In genomic region chr5:3462897-3463757, GRCm38 (mm10) we compare ENCODE assay signal across 13 mouse cellular contexts.
A peak's percentile ranks its signal among the peaks of the same experiment; 100 is the strongest.
DNase-seq lines count a peak whose midpoint lies in the region; ATAC-seq and TF ChIP-seq lines count a peak whose summit lies in the region.
"Had no signal": no experiment of that assay in that cellular context is flagged by ENCODE, and none has a peak within 500 bp of the region (broad histone marks: within the 10 kb centered on the region; RNA-seq: fewer than 3 reads in every experiment).

No protein-coding gene starts in this region.

- ATAC-seq in lung, embryonic 16.5 days (ENCODE audit: low read depth) = peak; percentile 24; the same call in 1 of the 2 replicates
- 0 out of 2 replicates have a peak, but pooled peaks have one; percentile 66 for ATAC-seq in kidney, embryonic 16.5 days (ENCODE audit: low FRiP score, low TSS enrichment)
- no peak for ATAC-seq in cerebellum, adult (ENCODE audit: insufficient number of reproducible peaks, low FRiP score, low TSS enrichment)
- no peak for ATAC-seq in forebrain, embryonic 16.5 days
- no peak for ATAC-seq in midbrain, embryonic 15.5 days (replicated peaks)
- ATAC-seq: Patski had no signal

- H3K9me3 ChIP-seq in lung, embryonic 16.5 days (ENCODE audit: control insufficient read depth, low read length) = no peaks in the 10 kb centered on the region
- H3K9me3 ChIP-seq in embryonic facial prominence, embryonic 10.5 days = no peaks in the 10 kb centered on the region
- no peaks in the 10 kb centered on the region for H3K9me3 ChIP-seq in kidney, embryonic 16.5 days (ENCODE audit: low read length)
- no peaks in the 10 kb centered on the region for H3K9me3 ChIP-seq in megakaryocyte, embryonic 14.5 days
- H3K9me3 ChIP-seq in forebrain, embryonic 16.5 days (ENCODE audit: control insufficient read depth, low read length) = no peaks in the 10 kb centered on the region
- no peaks in the 10 kb centered on the region for H3K9me3 ChIP-seq in midbrain, embryonic 15.5 days
- H3K9me3 ChIP-seq: liver, embryonic 15.5 days had no signal

- WGBS in lung, embryonic 16.5 days = 40% methylated on average over 11 of the region's 11 CpGs
- 60% methylated on average over 11 of the region's 11 CpGs for WGBS in lung, adult 2 months
- 60% methylated on average over 11 of the region's 11 CpGs for WGBS in embryonic facial prominence, embryonic 10.5 days
- WGBS in kidney, embryonic 16.5 days = 31% methylated on average over 11 of the region's 11 CpGs
- 87% methylated on average over 11 of the region's 11 CpGs for WGBS in forebrain, embryonic 16.5 days
- 82% methylated on average over 11 of the region's 11 CpGs for WGBS in midbrain, embryonic 15.5 days

- H3K4me3 ChIP-seq in lung, embryonic 16.5 days (ENCODE audit: low read length) = no peak overlapping the region
- H3K4me3 ChIP-seq in lung, adult 2 months (replicated peaks; ENCODE audit: extremely low read depth, low read depth, low read length) = no peak overlapping the region
- H3K4me3 ChIP-seq in embryonic facial prominence, embryonic 10.5 days = no peak overlapping the region
- no peak overlapping the region for H3K4me3 ChIP-seq in kidney, embryonic 16.5 days (ENCODE audit: low read length)
- peak overlapping the region; percentile 46 for H3K4me3 ChIP-seq in megakaryocyte, embryonic 14.5 days (replicated peaks)
- no peak overlapping the region for H3K4me3 ChIP-seq in forebrain, embryonic 16.5 days (replicated peaks; ENCODE audit: low read length)
- no peak overlapping the region for H3K4me3 ChIP-seq in midbrain, embryonic 15.5 days
- H3K4me3 ChIP-seq: liver, embryonic 15.5 days; myocyte had no signal

- no peak overlapping the region for H3K27ac ChIP-seq in lung, embryonic 16.5 days (ENCODE audit: low read length)
- H3K27ac ChIP-seq in embryonic facial prominence, embryonic 10.5 days (replicated peaks) = no peak overlapping the region; the same call in 1 of the 2 replicates
- H3K27ac ChIP-seq in kidney, embryonic 16.5 days (ENCODE audit: low read length) = no peak overlapping the region
- H3K27ac ChIP-seq in forebrain, embryonic 16.5 days (ENCODE audit: low read length) = no peak overlapping the region
- no peak overlapping the region for H3K27ac ChIP-seq in midbrain, embryonic 15.5 days
- H3K27ac ChIP-seq: liver, embryonic 15.5 days had no signal

- no peak overlapping the region for H3K9ac ChIP-seq in lung, embryonic 16.5 days (ENCODE audit: low read length)
- H3K9ac ChIP-seq in kidney, embryonic 16.5 days (replicated peaks; ENCODE audit: low read length) = no peak overlapping the region
- no peak overlapping the region for H3K9ac ChIP-seq in forebrain, embryonic 16.5 days (replicated peaks; ENCODE audit: low read depth, low read length)
- H3K9ac ChIP-seq in midbrain, embryonic 15.5 days = no peak overlapping the region
- H3K9ac ChIP-seq: liver, embryonic 15.5 days had no signal

- DNase-seq in lung, adult 2 months = no peak
- DNase-seq in embryonic facial prominence, embryonic 10.5 days (ENCODE audit: low spot score) = peak; percentile 33
- DNase-seq: cerebellum, adult 18-20 months; thymus, adult 18-20 months had no signal

- no peaks in the 10 kb centered on the region for H3K36me3 ChIP-seq in lung, embryonic 16.5 days (ENCODE audit: control insufficient read depth, insufficient read depth, low read length)
- H3K36me3 ChIP-seq in embryonic facial prominence, embryonic 10.5 days (replicated peaks) = no peaks in the 10 kb centered on the region
- H3K36me3 ChIP-seq in kidney, embryonic 16.5 days (ENCODE audit: insufficient read depth, low read length) = no peaks in the 10 kb centered on the region
- H3K36me3 ChIP-seq in megakaryocyte, embryonic 14.5 days (replicated peaks; ENCODE audit: low read length) = peaks cover 49% of the 10 kb centered on the region
- H3K36me3 ChIP-seq in forebrain, embryonic 16.5 days (ENCODE audit: control insufficient read depth, insufficient read depth) = no peaks in the 10 kb centered on the region
- H3K36me3 ChIP-seq in midbrain, embryonic 15.5 days (replicated peaks) = no peaks in the 10 kb centered on the region
- H3K36me3 ChIP-seq: liver, embryonic 15.5 days had no signal

- H3K4me1 ChIP-seq in lung, embryonic 16.5 days (replicated peaks; ENCODE audit: control insufficient read depth, insufficient read depth, low read length) = peaks cover 18% of the 10 kb centered on the region
- peaks cover 9% of the 10 kb centered on the region for H3K4me1 ChIP-seq in lung, adult 2 months (ENCODE audit: control insufficient read depth, insufficient read depth, low read length)
- H3K4me1 ChIP-seq in embryonic facial prominence, embryonic 10.5 days = peaks cover 35% of the 10 kb centered on the region
- H3K4me1 ChIP-seq in kidney, embryonic 16.5 days (ENCODE audit: insufficient read depth, low read length) = peaks cover 21% of the 10 kb centered on the region
- H3K4me1 ChIP-seq in megakaryocyte, embryonic 14.5 days = peaks cover 83% of the 10 kb centered on the region
- no peaks in the 10 kb centered on the region for H3K4me1 ChIP-seq in forebrain, embryonic 16.5 days (replicated peaks; ENCODE audit: control insufficient read depth, insufficient read depth, low read length)
- no peaks in the 10 kb centered on the region for H3K4me1 ChIP-seq in midbrain, embryonic 15.5 days

- no peak overlapping the region for H3K4me2 ChIP-seq in lung, embryonic 16.5 days (ENCODE audit: low read depth, low read length)
- no peak overlapping the region for H3K4me2 ChIP-seq in kidney, embryonic 16.5 days (replicated peaks; ENCODE audit: low read depth, low read length)
- H3K4me2 ChIP-seq in forebrain, embryonic 16.5 days (ENCODE audit: low read length) = no peak overlapping the region
- no peak overlapping the region for H3K4me2 ChIP-seq in midbrain, embryonic 15.5 days
- H3K4me2 ChIP-seq: liver, embryonic 15.5 days had no signal

- no peak for TF ChIP-seq POLR2A in lung, adult 2 months (IDR thresholded peaks at IDR 0.05; ENCODE audit: borderline replicate concordance, extremely low read depth, low read depth, low read length)

- H3K27me3 ChIP-seq in lung, embryonic 16.5 days (ENCODE audit: control insufficient read depth, insufficient read depth, low read depth, low read length) = no peaks in the 10 kb centered on the region
- no peaks in the 10 kb centered on the region for H3K27me3 ChIP-seq in embryonic facial prominence, embryonic 10.5 days (replicated peaks; ENCODE audit: low read depth, poor library complexity, severe bottlenecking)
- H3K27me3 ChIP-seq in kidney, embryonic 16.5 days (ENCODE audit: insufficient read depth, low read length) = no peaks in the 10 kb centered on the region
- no peaks in the 10 kb centered on the region for H3K27me3 ChIP-seq in megakaryocyte, embryonic 14.5 days (replicated peaks)
- H3K27me3 ChIP-seq in forebrain, embryonic 16.5 days (replicated peaks; ENCODE audit: control insufficient read depth, insufficient read depth, low read length) = no peaks in the 10 kb centered on the region
- no peaks in the 10 kb centered on the region for H3K27me3 ChIP-seq in midbrain, embryonic 15.5 days (replicated peaks)
- H3K27me3 ChIP-seq: liver, embryonic 15.5 days; Patski had no signal

- no peak for TF ChIP-seq CTCF in lung, adult 2 months (IDR thresholded peaks at IDR 0.05; ENCODE audit: insufficient read depth, low read length)

Comparison
In these comparisons a context has a peak if more than half of its experiments do, and no peak if none do; other contexts are left out.
1. ATAC-seq: peak in lung, embryonic 16.5 days (single experiment) and kidney, embryonic 16.5 days (single experiment); none in cerebellum, adult (single experiment), forebrain, embryonic 16.5 days (single experiment) and midbrain, embryonic 15.5 days (single experiment).